Mouse (Mus musculus): Measurements from ENCODE around the gene Tmem25. TPM values are rescaled to one million over a fixed set of nuclear protein-coding genes. Genes with fewer than 3 reads are reported as not detected.

The Tmem25 gene
- total and polyA plus RNA-seq, 3 experiments = 0.12 to 0.67 TPM; not detected in 1

- H3K27ac ChIP-seq (ENCODE audit: control insufficient read depth, low read depth, low read length) = no peak overlapping the region
- peaks cover 0 to 36% of the 10 kb centered on the region in 2 experiments; a peak in 2 of 4 replicates for H3K36me3 ChIP-seq (ENCODE audit: control insufficient read depth in 1 of 2, insufficient read depth in 2 of 2, low read length in 2 of 2)
- DNase-seq (ENCODE audit: low read depth, low spot score) = no peak
- no peaks in the 10 kb centered on the region for H3K9me3 ChIP-seq (replicated peaks; ENCODE audit: insufficient read depth, low read length)
- no peak overlapping the region for H3K4me3 ChIP-seq (ENCODE audit: control insufficient read depth in 1 of 2, insufficient read depth in 1 of 2, low read depth in 2 of 2, low read length in 2 of 2)
- TF ChIP-seq USF1 (IDR thresholded peaks at IDR 0.05; ENCODE audit: low read depth, low read length) (no peak), CHD1 (IDR thresholded peaks at IDR 0.05; ENCODE audit: low read depth, low read length) (no peak)
- no peaks in the 10 kb centered on the region for H3K79me2 ChIP-seq (ENCODE audit: control insufficient read depth, insufficient read depth, low read length, poor library complexity)
- H3K4me1 ChIP-seq (ENCODE audit: control insufficient read depth in 1 of 2, insufficient read depth in 2 of 2, low read length in 2 of 2) = no peaks in the 10 kb centered on the region
- no peak overlapping the region for H3K9ac ChIP-seq (ENCODE audit: control insufficient read depth, low read depth, low read length, poor library complexity, severe bottlenecking)
- no peaks in the 10 kb centered on the region for H3K27me3 ChIP-seq (ENCODE audit: control insufficient read depth in 1 of 2, insufficient read depth in 2 of 2, low read length in 2 of 2)
Measured at GRCm38 (mm10) chr9:44828944-44829343, 29.8 kb upstream of the Tmem25 start.

- H3K4me1 ChIP-seq (ENCODE audit: control insufficient read depth in 1 of 2, insufficient read depth in 2 of 2, low read length in 2 of 2) = no peaks in the 10 kb centered on the region
- no peak overlapping the region for H3K9ac ChIP-seq (ENCODE audit: control insufficient read depth, low read depth, low read length, poor library complexity, severe bottlenecking)
- H3K36me3 ChIP-seq (ENCODE audit: control insufficient read depth in 1 of 2, insufficient read depth in 2 of 2, low read length in 2 of 2) = peaks cover 0 to 48% of the 10 kb centered on the region in 2 experiments; a peak in 2 of 4 replicates
- TF ChIP-seq TBP (IDR thresholded peaks at IDR 0.05; ENCODE audit: low read depth, low read length) (no peak), ZKSCAN1 (IDR thresholded peaks at IDR 0.05; ENCODE audit: low read depth, low read length) (no peak), ELF1 (IDR thresholded peaks at IDR 0.05; ENCODE audit: low read depth, low read length) (no peak), POLR2A (IDR thresholded peaks at IDR 0.05; ENCODE audit: control insufficient read depth in 1 of 2, insufficient read depth in 1 of 2, low read depth in 1 of 2, low read length in 2 of 2, poor library complexity in 1 of 2) (no peak), MAX (IDR thresholded peaks at IDR 0.05; ENCODE audit: low read length) (no peak), CHD2 (IDR thresholded peaks at IDR 0.05; ENCODE audit: low read length) (no peak), TAL1 (IDR thresholded peaks at IDR 0.05; ENCODE audit: low read length) (no peak), MYB (IDR thresholded peaks at IDR 0.05; ENCODE audit: low read depth, low read length) (no peak), TCF12 (IDR thresholded peaks at IDR 0.05; ENCODE audit: low read depth, low read length) (no peak), RAD21 (IDR thresholded peaks at IDR 0.05; ENCODE audit: low read depth, low read length) (no peak), ZMIZ1 (IDR thresholded peaks at IDR 0.05; ENCODE audit: low read depth, low read length) (no peak), SMC3 (IDR thresholded peaks at IDR 0.05; ENCODE audit: low read depth, low read length) (no peak), ZNF384 (IDR thresholded peaks at IDR 0.05; ENCODE audit: low read depth, low read length) (no peak), E2F4 (IDR thresholded peaks at IDR 0.05; ENCODE audit: borderline replicate concordance, low read depth, low read length) (no peak)
- H3K9me3 ChIP-seq (replicated peaks; ENCODE audit: insufficient read depth, low read length) = no peaks in the 10 kb centered on the region
- H3K27ac ChIP-seq (ENCODE audit: control insufficient read depth, low read depth, low read length) = no peak overlapping the region
- no peak overlapping the region for H3K4me3 ChIP-seq (ENCODE audit: control insufficient read depth in 1 of 2, insufficient read depth in 1 of 2, low read depth in 2 of 2, low read length in 2 of 2)
- no peak for DNase-seq (ENCODE audit: low read depth, low spot score)
- H3K27me3 ChIP-seq (ENCODE audit: control insufficient read depth in 1 of 2, insufficient read depth in 2 of 2, low read length in 2 of 2) = no peaks in the 10 kb centered on the region
- no peaks in the 10 kb centered on the region for H3K79me2 ChIP-seq (ENCODE audit: control insufficient read depth, insufficient read depth, low read length, poor library complexity)
Measured at GRCm38 (mm10) chr9:44826660-44827059, 27.6 kb upstream of the Tmem25 start.

Measured in MEL (cell line).